Mouse (Mus musculus) CD4-positive, CD25-positive, alpha-beta regulatory T cell, adult 2 months (primary cell): ENCODE measurements around the gene Krt78.

ENCODE experiments used
- DNase-seq: peaks from one replicate; pipeline ENCODE4 v3.0.0-alpha.2; 2012; ENCODE audit warnings: low read depth, low spot score

Gene Krt78

DNA sequence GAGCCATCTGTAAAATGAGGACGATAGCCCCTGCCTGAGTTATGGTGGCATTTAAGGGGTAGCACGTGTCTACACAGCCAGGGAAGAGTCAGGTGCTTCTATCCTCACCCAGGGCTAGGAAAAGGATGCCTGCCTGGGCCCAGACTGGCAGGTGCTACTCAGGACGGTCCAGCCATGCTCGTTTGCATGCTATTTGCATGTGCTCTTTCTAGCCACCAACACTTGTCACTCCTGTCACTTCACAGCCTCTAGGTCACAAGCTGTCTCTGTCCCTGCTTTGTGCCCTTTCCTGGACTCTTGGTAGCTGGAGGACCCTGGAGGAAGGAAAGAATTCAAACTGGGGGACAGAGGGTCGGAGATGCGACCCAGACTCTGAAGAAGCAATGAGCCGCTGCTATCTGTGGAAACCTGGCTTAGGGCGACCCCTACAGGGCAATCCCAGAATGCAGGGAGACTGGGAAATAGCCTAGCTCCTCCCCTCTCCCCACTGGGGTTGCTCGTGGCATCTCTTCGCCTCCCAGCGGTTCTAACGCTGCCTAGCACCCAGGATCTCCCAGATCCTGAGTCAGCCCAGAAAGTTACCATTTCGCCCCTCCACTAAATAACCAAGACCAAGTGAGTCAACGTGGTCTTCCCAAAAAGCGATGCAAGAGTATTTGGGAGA lies 19.5 kb upstream of the Krt78 start:
- DNase-seq, result peak; percentile 89

DNA sequence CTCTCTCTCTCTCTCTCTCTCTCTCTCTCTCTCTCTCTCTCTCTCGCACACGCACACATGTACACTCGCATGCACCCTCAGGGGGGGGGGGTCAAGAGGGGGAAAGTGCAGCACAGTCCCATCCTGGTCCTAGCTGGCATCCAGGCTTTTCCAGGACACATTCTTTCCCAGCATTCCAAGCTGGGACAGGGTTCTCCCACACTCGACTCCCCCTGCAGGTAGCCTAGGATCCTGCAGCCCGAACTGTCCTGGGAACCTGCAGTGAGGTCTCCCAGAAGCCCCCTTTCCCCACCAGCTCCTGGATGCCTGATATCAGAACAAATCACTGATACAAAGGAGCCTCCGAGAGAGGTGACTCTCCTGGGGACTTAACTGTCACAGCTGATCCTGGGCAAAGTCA lies 16.4 kb upstream of the Krt78 start:
- DNase-seq, result no peak

DNA sequence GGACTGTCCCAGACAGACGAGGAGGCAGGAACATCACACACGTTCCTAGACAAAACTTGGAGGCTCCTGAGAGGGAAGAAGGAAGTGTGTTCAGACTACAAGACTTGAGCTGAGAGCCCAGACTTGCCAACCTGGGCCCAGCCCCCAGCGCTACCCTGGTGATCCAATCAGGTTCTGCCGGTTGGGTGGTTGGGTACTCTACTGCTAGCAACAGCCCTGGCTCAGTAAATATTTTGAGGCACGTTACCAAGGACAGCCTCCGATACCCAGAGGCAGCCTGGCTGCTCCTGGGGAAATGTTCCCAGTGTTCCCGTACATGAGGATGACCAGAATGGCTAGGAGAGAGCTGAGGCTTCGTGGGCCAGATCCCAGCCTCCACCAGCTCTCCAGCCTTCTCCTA lies 12.7 kb upstream of the Krt78 start:
- DNase-seq, result no peak

DNA sequence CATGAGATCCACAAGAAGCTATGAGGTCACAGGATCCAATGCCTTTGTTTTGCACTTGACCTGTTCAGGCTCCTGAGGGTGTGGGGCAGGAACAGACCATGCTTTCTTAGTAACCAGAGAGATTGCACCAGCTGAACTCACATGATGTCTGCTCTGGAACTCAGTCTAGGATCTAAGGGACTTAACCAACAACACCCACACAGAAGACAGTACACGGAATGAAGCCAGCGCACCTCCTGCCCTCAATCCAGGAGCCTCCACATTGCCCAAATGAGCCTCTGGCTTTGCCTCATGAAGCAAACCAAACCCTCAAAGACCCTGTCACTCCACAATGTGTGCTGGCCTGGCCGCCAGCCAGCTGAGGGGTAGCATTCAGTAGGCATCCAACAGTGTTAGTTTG lies 4.8 kb upstream of the Krt78 start:
- DNase-seq, result no peak

DNA sequence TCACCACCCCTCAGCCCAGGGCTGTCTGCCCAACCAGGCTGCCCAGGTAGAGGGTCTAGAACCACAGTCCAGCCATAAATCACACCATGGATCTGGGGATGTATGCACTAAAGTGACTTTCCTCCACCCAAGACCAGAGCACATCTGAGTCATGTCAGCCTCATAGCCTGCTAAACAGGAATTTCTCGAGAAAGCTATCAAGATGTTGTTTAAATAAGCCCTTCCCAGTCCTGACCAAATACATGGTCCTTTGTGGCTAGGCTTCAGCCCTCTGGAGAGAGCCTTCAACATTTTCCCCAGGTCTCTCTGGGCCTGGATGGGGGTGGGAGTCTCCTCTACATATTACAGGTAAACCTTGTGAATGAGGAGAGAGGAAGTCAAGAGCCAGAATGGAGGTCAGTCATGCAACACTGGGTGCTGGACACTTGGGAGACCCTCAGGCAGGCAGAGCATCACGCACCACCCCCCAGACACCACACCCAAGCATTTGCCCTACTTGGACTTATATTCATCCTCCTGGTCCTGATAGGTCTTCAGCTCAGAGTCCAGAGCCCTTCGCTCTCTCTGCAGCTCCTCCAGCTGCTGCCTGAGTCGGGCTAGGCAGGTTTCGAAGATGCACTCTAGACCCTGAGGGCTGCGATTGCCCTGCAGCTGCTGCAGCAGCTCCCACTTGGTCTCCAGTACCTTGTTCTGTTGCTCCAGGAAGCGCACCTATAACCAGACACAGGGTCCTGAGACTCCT lies 1.2 kb downstream of the Krt78 start:
- DNase-seq, result no peak

DNA sequence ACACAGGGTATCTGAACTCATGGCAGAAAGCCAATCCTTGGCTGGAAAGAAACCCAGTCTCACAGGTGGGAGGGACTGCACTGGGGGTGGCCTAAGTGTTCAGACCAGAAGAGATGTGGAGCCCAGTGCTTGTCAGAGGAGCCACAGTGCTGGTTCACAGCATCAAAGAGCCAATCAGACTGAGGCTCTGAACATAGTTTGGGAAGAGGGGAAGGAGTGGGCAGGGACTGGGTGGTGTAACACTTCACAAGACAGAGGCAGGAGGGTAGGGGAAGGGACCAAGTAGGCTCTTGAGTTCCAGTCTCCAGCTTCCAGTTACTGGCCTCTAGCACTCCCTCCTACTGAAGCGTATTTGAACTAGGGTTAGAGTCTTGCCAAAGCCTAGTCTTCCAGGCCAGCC lies 8.7 kb downstream of the Krt78 start:
- DNase-seq, result no peak

DNA sequence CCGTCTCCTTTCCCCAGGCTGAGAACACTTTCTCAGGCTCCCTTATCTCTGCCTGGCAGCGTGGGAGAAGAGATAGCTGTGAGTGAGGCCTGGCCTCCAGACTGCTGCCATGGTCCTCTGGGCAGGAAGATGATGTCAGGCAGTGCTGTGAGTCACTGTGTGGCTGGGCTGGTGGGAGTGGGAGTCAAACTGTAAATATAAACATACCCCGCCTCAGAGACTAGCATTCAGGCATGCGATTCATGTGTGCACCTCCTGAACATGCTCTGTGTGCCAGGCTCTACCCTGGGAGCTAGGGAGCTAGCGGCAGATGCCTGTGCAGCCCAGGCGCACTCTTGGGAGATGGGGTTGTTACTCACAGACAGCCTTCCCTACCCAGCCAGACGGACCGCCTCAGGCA lies 12.1 kb downstream of the Krt78 start:
- no peak for DNase-seq

- no peak for DNase-seq
Observed at GRCm38 (mm10) chr15:101940274-101940829, 13.7 kb downstream of the Krt78 start, which contains the start of gene Krt79. Gene Krt79, minus strand, starts transcription at chr15:101940324.

DNA sequence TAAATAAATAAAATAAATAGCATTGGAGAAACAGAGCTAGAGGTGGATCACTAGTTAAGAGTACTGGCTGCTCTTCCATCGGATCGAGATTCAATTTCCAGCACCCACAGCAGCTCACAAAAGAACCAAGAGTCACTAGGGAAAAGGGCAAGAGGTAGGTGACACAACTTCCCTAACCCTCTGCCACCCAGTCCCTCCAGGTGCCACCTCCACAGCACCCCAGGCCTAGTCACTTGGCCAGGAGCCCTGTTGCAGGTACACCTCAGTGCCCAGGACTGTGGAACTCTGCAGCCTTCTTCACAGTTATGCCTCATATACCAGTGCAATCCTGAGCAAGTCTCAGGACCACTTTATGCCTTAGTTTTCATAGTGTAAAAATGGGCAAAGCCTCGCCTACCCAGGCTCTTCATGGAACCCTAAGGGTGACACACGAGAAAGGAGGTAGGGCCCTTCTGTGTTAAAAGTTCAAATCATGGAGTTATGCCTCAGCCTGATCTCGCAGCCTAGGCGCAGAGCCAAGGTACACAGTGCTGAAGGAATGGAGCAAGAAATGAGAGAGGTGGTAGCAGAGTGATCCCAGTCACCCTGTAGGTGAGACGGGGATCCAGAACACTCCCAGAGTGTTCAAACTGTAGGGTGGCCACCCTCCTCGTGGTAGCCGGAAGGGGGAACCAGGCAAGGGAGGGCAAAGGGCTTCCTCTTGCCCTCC lies 15.3 kb downstream of the Krt78 start:
- no peak for DNase-seq

GRCm38 (mm10) chr15:101933024-101933423 lies 21.1 kb downstream of the Krt78 start:
- DNase-seq, result no peak

- no peak for DNase-seq
Observed at GRCm38 (mm10) chr15:101929666-101930065, 24.4 kb downstream of the Krt78 start.

DNA sequence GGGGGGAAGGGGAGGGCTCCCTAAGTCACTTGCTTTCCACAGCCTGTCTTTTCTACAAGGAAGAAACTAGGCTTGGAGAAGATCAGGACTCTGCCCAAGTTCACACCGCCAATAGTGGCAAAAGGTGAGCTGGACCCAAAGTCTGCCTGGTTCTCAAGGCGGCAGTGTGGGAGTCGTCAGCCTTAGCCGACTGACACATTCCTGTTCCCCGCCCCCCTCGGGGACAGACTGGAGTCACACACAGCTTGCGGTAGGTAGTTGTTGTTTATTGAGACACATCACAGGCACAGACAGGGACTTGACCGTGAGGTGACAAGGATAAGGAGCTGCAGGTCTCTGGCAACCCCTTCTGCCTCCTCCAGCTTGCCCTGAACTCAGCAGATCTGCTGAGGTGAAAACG lies 25.0 kb downstream of the Krt78 start:
- no peak for DNase-seq

DNA sequence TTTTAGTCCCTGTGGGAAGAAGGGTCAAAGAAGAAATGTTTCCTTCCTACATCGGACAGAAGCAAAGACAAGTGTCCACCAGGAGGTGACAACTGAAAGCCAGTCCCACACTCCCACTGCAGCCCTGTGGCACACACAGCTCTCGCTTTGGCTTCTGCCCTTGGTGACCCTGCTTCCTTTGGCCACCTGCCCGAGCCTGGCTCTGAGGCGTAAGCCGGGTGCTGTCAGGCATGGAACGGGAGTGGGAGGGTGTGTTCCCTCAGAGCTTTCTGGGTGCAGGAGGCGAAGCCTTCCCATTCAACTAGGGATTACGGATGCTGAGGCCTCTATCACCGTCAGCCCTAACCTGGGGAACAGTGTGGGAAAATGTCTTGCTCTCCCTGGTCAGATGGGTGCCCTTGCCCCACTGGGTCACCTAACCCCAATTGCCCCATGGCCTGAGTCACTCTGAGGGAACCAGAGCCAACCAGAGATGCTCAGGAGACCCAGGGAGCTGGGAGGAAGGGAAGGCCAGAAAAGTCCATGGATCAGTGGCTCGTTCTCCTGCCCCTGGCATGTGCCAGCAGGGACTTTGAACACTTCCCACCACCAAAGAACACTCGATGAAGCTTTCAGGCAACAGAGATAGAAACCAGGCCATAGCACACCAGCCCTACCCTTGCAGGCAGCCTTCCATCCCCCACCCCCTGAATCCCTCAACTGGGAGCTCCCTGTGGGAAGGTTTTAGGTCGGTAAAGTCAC lies 26.6 kb downstream of the Krt78 start:
- DNase-seq, result no peak

DNA sequence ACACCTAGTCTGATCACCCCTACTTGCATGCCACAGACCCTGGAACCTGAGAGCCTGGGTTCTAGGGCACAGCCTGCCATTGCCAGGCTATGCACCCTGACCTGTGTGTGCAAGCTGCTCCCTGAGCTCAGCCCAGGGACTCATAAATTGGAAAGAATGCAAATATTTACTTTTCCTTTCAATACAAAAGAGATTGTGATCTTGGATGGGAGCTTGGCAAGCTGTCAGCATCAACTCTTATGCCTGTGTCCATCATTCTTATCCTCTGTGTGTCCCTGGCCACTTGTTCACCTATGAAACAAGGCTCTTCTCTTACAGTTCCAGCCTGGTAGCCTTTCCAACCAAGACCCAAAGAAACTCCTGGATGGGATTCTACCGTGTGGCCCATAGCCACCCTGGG lies 29.0 kb downstream of the Krt78 start:
- no peak for DNase-seq

- DNase-seq, result no peak
Observed at GRCm38 (mm10) chr15:101924635-101925034, 29.5 kb downstream of the Krt78 start, which contains the start of gene Krt4. Gene Krt4, minus strand, starts transcription at chr15:101924735.

GRCm38 (mm10) chr15:101922296-101922695 lies 31.8 kb downstream of the Krt78 start:
- no peak for DNase-seq

- DNase-seq, result no peak
Observed at GRCm38 (mm10) chr15:101916072-101916471, 38.0 kb downstream of the Krt78 start.

DNA sequence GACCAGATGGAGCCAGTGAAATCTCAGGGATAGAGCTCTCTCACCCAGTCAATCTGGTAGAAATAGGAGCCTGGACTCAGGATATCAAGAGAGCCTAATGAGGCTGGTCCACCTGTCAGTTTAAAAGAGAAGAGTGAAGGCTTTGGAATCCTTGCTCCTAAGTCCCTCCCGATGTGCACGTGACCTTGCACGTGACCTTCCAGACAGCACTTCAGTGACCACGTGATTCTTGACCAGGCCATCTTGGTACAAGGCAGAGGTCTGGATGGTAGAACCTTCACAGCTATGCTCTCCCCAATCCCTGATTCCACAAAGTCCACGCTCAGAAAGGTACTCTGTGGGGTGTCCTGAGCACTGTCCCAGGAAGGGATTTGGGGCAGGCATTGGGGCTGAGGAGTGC lies 49.2 kb downstream of the Krt78 start:
- no peak for DNase-seq

- no peak for DNase-seq
Observed at GRCm38 (mm10) chr15:101902171-101903149, 51.6 kb downstream of the Krt78 start.
